Mouse (Mus musculus) neural tube, embryonic 14.5 days (tissue): ENCODE data around the gene Cdk5rap1. TPM values are rescaled to one million over a fixed set of nuclear protein-coding genes. Genes with fewer than 3 reads are reported as not detected.
"Not testable (repeated sequence)": the region's sequence is repeated elsewhere in the genome, so short reads cannot be mapped to it uniquely, and the experiment has no call there.

Experiments used
- ATAC-seq: fragments of 200-750 bp; cut with Nextera tagmentation; 2 replicates; pipeline ENCODE4 v1.8.0; 2017; ENCODE audit warnings: low read depth, mild to moderate bottlenecking, moderate TSS enrichment, moderate library complexity
- H3K27ac ChIP-seq: fragments of 300-500 bp; sonication (generic); 2 replicates; pipeline ENCODE4 v1.5.1; 2014; ENCODE audit warnings: low read depth, mild to moderate bottlenecking, control low read depth, low read length, moderate library complexity, mixed read lengths
- H3K27me3 ChIP-seq: fragments of 300-500 bp; sonication (generic); 2 replicates; pipeline ENCODE4 v1.6.1; 2014; ENCODE audit warnings: low read length; ENCODE audit not compliant: control insufficient read depth, insufficient read depth
- H3K36me3 ChIP-seq: fragments of 300-500 bp; sonication (generic); 2 replicates; pipeline ENCODE4 v1.6.1; 2014; ENCODE audit warnings: low read length, mixed read lengths; ENCODE audit not compliant: control insufficient read depth, insufficient read depth
- H3K4me1 ChIP-seq: fragments of 300-500 bp; sonication (generic); 2 replicates; pipeline ENCODE4 v1.6.1; 2014; ENCODE audit warnings: low read length; ENCODE audit not compliant: control insufficient read depth, insufficient read depth
- H3K4me2 ChIP-seq: fragments of 300-500 bp; sonication (generic); 2 replicates; pipeline ENCODE4 v1.6.1; 2014; ENCODE audit warnings: mild to moderate bottlenecking, low read depth, low read length, control low read depth
- H3K4me3 ChIP-seq: fragments of 300-500 bp; sonication (generic); 2 replicates; pipeline ENCODE4 v1.5.1; 2014; ENCODE audit warnings: low read depth, low read length, control low read depth, mixed read lengths
- H3K9ac ChIP-seq: fragments of 300-500 bp; sonication (generic); replicated peaks from 2 replicates; pipeline ENCODE4 v1.6.1; 2014; ENCODE audit warnings: low read depth, mild to moderate bottlenecking, control low read depth, low read length, mixed read lengths
- H3K9me3 ChIP-seq: fragments of 300-500 bp; sonication (generic); 2 replicates; pipeline ENCODE4 v1.6.1; 2016; ENCODE audit warnings: low read length; ENCODE audit not compliant: control insufficient read depth
- WGBS: fragments of 180-500 bp; shearing (Covaris S2); extraction: QIAGEN DNeasy Blood & Tissue Kit; methylation state at CpG from one replicate; pipeline ENCODE4 v1.1.7; 2014; 5-methylcytosine and 5-hydroxymethylcytosine counted together
- polyA plus RNA-seq: library from polyadenylated mRNA; unstranded; fragments of >200 nt; fragmentation: Nextera tagmentation; extraction: Ambion mirVana; gene quantifications from 2 replicates; pipeline ENCODE4 v1.2.1, GENCODE M21; 2014

Gene Cdk5rap1
- polyA plus RNA-seq, 1 experiment from 2014 or later = 10.5 TPM

DNA sequence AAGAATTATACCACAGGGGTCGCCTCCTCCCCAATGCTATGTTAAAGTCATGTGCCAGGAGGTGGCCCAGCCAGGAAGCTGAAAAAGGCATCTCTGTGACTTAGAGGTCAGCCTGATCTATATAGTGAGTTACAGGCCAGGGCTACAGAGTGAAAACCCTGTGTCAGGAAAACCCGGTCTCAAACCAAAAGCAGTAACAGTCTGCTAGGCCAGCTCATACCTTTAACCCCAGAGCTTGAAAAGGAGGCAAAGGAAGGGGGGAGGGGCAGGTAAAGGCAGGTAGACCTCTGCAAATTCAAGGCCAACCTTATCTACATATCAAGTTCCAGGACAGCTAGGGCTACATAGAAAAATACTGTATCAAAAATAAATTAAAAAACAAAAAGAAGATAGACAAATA is 33.5 kb downstream of the Cdk5rap1 start:
- H3K9me3 ChIP-seq = no peaks in the 10 kb centered on the region
- no peak for ATAC-seq
- H3K4me1 ChIP-seq = no peaks in the 10 kb centered on the region
- H3K27me3 ChIP-seq = no peaks in the 10 kb centered on the region
- no peak overlapping the region for H3K9ac ChIP-seq
- H3K27ac ChIP-seq = no peak overlapping the region
- peaks cover 5% of the 10 kb centered on the region; the same call in 1 of the 2 replicates for H3K36me3 ChIP-seq
- no peak overlapping the region for H3K4me2 ChIP-seq
- WGBS = 71% methylated on average over 2 of the region's 2 CpGs
- no peak overlapping the region for H3K4me3 ChIP-seq

DNA sequence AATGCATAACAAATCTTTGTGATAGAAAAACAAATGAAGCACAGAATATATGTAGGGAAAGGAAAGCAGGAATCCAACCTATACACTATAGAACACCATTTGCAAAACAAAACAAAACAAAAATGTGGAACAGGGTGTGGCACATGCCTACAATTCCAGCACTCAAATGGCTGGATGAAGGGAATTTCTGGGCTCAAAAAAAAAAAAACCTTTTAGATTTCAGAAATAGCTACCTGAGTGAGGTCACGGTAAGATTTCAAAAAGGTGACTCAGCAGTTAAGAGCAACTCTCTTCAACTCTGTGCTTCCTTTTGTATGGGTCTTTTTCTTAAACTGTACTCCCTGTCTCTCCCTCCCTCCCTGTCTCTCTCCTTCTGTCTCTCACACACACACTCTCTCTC is 34.6 kb downstream of the Cdk5rap1 start:
- no peak for ATAC-seq
- H3K27ac ChIP-seq = no peak overlapping the region
- H3K4me2 ChIP-seq = no peak overlapping the region
- H3K4me3 ChIP-seq = no peak overlapping the region
- H3K4me1 ChIP-seq = no peaks in the 10 kb centered on the region
- no peaks in the 10 kb centered on the region for H3K9me3 ChIP-seq
- no peak overlapping the region for H3K9ac ChIP-seq
- no peaks in the 10 kb centered on the region for H3K27me3 ChIP-seq
- H3K36me3 ChIP-seq = peaks cover 5% of the 10 kb centered on the region; the same call in 1 of the 2 replicates
- 96% methylated on average over 1 of the region's 1 CpGs for WGBS

DNA sequence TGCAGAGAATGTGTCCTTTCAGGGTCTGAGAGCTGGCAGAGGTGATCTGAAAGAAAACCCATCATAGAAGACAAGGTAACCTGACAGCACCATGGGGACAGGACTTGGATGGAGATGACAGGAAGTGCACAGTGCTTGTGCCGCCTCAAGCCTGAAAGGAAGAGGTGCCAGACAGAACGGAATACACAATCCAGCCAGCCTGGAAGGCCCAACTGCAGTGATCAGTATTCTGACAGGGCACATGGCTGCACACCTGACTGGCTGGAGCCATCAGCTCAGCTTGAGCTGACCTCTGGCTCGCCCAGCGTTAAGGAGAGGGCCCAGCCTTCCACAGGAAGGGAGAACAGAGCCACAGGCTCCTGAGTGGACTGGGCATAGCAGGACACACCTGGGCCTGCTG is 37.2 kb downstream of the Cdk5rap1 start:
- Histone ChIP-seq H3K27me3 (no peaks in the 10 kb centered on the region), H3K36me3 (no peaks in the 10 kb centered on the region; the same call in 1 of the 2 replicates), H3K4me3 (no peak overlapping the region), H3K4me1 (no peaks in the 10 kb centered on the region), H3K4me2 (no peak overlapping the region), H3K27ac (no peak overlapping the region), H3K9ac (no peak overlapping the region), H3K9me3 (no peaks in the 10 kb centered on the region)
- no peak for ATAC-seq
- 84% methylated on average over 4 of the region's 4 CpGs for WGBS

DNA sequence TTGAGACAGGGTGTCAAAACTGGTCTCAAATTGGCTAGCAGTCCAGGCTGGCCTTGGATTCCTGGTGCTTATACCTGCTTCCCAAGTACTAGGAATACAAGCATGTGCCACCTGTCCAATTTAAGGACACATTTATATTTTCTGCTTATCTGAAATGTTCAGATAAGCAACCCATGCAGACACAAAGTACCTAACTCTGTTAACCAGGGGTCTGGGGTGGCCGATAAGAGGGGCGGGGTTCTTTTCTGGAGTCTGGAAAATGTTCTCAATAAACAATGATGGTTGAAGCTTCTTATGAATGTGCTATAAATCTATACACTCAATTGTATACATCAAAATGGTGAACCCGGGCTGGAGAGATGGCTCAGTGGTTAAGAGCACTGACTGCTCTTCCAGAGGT is 46.0 kb downstream of the Cdk5rap1 start:
- H3K9me3 ChIP-seq = no peaks in the 10 kb centered on the region
- no peak overlapping the region for H3K9ac ChIP-seq
- no peaks in the 10 kb centered on the region for H3K27me3 ChIP-seq
- no peak overlapping the region for H3K27ac ChIP-seq
- H3K4me2 ChIP-seq = no peak overlapping the region
- 87% methylated on average over 3 of the region's 3 CpGs for WGBS
- H3K4me3 ChIP-seq = no peak overlapping the region
- H3K4me1 ChIP-seq = no peaks in the 10 kb centered on the region
- H3K36me3 ChIP-seq = no peaks in the 10 kb centered on the region
- ATAC-seq = no peak

DNA sequence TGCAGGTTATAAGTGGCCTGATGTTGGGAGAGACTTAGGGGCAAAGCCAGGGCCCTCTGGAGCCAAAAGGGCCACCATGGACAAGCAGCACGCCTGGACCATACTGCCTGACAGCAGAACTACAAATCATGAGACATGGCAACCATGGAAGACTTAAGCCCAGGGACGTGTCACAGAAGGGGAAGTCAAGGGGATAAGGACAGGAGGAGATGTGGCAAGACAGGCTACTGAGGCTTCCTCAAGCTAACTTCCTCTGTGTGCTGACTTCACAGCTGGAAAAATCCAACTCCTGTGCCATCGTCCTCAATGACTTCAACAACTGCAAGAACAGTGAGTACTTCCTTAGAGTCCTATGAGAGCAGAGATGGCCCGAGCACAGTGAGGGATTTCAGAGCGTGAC is 59.0 kb downstream of the Cdk5rap1 start:
- WGBS = 79% methylated on average over 4 of the region's 5 CpGs
- not testable (repeated sequence) for H3K9ac ChIP-seq, H3K4me1 ChIP-seq, H3K27ac ChIP-seq, ATAC-seq, H3K9me3 ChIP-seq, H3K27me3 ChIP-seq, H3K36me3 ChIP-seq, H3K4me2 ChIP-seq, H3K4me3 ChIP-seq

DNA sequence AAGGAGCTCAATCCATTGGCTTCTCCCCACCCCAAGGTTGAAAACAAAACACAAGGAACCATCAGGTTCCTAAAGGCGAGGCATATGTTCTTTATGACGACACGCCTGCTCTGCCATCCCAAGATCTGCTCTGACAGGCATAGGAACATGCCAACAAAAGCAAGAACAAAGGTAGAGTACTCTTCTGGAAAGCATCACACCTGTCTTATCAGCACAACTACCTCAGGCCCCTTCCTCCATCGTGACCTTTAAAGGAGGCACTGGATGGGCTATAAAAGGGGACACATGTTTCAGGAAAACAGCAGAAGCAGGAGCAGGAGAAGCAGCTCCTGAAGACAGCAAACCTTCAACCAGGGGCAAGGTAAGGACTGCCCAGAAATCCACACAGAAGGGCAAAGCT is 65.9 kb downstream of the Cdk5rap1 start, which contains the start of gene Bpifb9b:
TSS of gene Bpifb9b (plus strand) at position 301 of the 400 bp plus-strand sequence.
- not testable (repeated sequence) for H3K27ac ChIP-seq, H3K4me2 ChIP-seq
- 86% methylated on average over 4 of the region's 4 CpGs for WGBS

DNA sequence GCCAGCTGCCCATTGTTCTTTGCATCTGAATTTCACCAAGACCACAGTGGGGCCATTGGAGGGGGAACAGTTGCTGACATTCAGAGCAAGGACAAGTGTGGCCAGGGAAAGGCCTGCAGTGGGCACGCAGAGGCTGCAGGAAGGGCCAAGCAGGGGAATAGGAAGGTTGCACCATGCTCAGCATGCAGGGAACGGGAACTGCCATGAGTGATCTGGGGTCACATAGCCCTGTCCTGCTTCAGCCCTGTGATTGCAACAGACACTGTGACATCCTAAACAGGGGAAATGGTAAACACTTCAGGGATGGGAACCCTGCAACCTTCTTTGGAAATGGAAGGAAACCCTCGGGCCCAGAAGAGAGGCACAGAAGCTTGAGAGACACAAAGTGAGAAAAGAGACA is 68.2 kb downstream of the Cdk5rap1 start:
- H3K27me3 ChIP-seq, H3K9ac ChIP-seq, H3K27ac ChIP-seq, ATAC-seq, H3K4me3 ChIP-seq, H3K4me2 ChIP-seq, H3K9me3 ChIP-seq, H3K36me3 ChIP-seq, H3K4me1 ChIP-seq: not testable (repeated sequence)
- 82% methylated on average over 1 of the region's 3 CpGs for WGBS

More for the DNA sequence above, 65.9 kb downstream of the Cdk5rap1 start, which contains the start of gene Bpifb9b:
- H3K36me3 ChIP-seq, H3K9me3 ChIP-seq, H3K4me3 ChIP-seq, ATAC-seq, H3K4me1 ChIP-seq, H3K27me3 ChIP-seq, H3K9ac ChIP-seq: not testable (repeated sequence)

DNA sequence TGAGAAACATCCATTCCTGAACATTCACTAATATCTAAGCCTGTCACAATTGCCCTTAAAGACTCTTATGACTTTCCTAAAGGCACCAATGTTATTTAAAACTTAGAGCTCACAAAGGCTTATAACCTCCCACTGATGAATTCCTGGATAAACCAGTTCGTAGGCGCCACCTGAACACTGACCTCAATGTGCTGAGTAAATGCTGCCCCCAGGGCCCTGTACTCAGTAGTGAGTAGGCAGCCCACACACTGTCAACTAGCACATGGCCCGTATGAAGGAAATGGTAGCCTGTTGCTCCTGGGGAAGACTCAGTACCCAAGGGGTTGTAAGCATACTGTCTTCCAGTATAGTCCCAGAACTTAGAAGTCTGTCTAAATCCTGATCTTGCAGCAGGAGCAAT is 71.0 kb downstream of the Cdk5rap1 start:
- 92% methylated on average over 3 of the region's 3 CpGs for WGBS
- H3K27ac ChIP-seq = no peak overlapping the region
- no peaks in the 10 kb centered on the region for H3K9me3 ChIP-seq
- no peaks in the 10 kb centered on the region for H3K4me1 ChIP-seq
- no peak for ATAC-seq
- no peak overlapping the region for H3K4me2 ChIP-seq
- H3K4me3 ChIP-seq = no peak overlapping the region
- no peaks in the 10 kb centered on the region for H3K27me3 ChIP-seq
- no peak overlapping the region for H3K9ac ChIP-seq
- H3K36me3 ChIP-seq = no peaks in the 10 kb centered on the region

DNA sequence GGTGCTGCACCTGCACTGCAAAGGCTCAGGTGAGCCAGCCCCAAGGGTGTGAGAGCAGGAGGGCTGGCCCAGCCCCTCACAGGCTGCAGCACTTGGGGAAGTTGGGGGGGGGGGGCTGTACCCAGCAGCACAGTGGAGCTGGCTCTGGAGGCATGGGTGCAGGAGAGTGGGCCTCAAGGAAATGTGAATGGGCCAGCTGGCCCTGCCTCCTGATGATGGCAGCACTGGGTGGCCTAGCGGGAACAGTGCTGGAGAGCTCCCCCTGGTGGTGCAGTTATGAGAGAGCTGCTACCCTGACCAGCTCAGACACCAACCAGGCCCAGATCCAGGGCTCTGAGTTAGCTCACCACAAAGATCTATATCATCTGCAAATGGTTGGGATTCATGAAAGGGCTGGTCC is 72.3 kb downstream of the Cdk5rap1 start:
- no peak for ATAC-seq
- no peak overlapping the region for H3K27ac ChIP-seq
- no peak overlapping the region for H3K4me3 ChIP-seq
- H3K36me3 ChIP-seq = no peaks in the 10 kb centered on the region
- no peaks in the 10 kb centered on the region for H3K9me3 ChIP-seq
- 7% methylated on average over 1 of the region's 1 CpGs for WGBS
- H3K4me2 ChIP-seq = no peak overlapping the region
- no peak overlapping the region for H3K9ac ChIP-seq
- no peaks in the 10 kb centered on the region for H3K27me3 ChIP-seq
- H3K4me1 ChIP-seq = no peaks in the 10 kb centered on the region

DNA sequence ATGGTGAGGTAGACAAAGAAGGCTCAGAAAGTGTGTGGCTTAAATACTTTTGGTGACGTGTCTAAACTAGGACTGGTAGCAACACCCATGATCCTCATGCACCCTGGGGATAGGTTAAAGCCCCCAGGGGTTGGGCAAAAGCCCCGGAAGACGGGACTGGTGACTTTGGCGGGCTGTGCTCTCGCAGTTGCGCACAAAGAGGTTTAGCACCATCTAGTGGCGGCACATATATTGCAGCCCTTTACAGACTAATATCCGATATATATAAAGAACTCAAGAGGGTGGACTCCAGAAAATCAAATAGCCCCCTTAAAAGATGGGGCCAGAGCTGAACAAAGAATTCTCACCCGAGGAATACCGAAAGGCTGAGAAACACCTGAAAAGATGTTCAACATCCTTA is 78.1 kb downstream of the Cdk5rap1 start:
- not testable (repeated sequence) for H3K4me2 ChIP-seq, H3K27me3 ChIP-seq, H3K4me1 ChIP-seq, H3K9me3 ChIP-seq, H3K27ac ChIP-seq, H3K4me3 ChIP-seq, H3K9ac ChIP-seq, H3K36me3 ChIP-seq, ATAC-seq
- WGBS = 4% methylated on average over 10 of the region's 10 CpGs
